Mouse (Mus musculus) ES-E14 (cell line): ENCODE data around the gene Trim25. TPM values are rescaled to one million over a fixed set of nuclear protein-coding genes. Genes with fewer than 3 reads are reported as not detected.
A peak's percentile ranks its signal among the peaks of the same experiment; 100 is the strongest.

Experiments used
- DNase-seq: peaks from one replicate; pipeline ENCODE4 v3.0.0-alpha.2; 2013; ENCODE audit warnings: low read depth, low spot score
- H3K27ac ChIP-seq: 2 replicates; pipeline ENCODE4 v1.5.1; 2012; ENCODE audit warnings: low read depth, mild to moderate bottlenecking, low read length, moderate library complexity, mixed read lengths; ENCODE audit not compliant: poor library complexity, insufficient read depth, severe bottlenecking
- H3K36me3 ChIP-seq: 2 replicates; pipeline ENCODE4 v1.6.1; 2012; ENCODE audit warnings: mild to moderate bottlenecking, low read length, moderate library complexity, mixed read lengths; ENCODE audit not compliant: control insufficient read depth, poor library complexity, insufficient read depth, severe bottlenecking
- H3K4me1 ChIP-seq, 2 experiments: fragments of 150-350 bp in 1 of 2; sonication (generic) in 1 of 2; 2 replicates each; pipeline ENCODE4 v1.6.1; 2012; ENCODE audit warnings: low read length in 2 of 2, mild to moderate bottlenecking in 1 of 2, mixed read lengths in 1 of 2; ENCODE audit not compliant: control insufficient read depth in 2 of 2, insufficient read depth in 2 of 2, poor library complexity in 1 of 2
- H3K4me3 ChIP-seq, 2 experiments: fragments of 150-350 bp in 1 of 2; sonication (generic) in 1 of 2; 2 replicates each; pipeline ENCODE4 v1.5.1; 2012; ENCODE audit warnings: low read length in 2 of 2, low read depth in 1 of 2, mild to moderate bottlenecking in 1 of 2, mixed read lengths in 1 of 2; ENCODE audit not compliant: insufficient read depth in 1 of 2, poor library complexity in 1 of 2, severe bottlenecking in 1 of 2
- H3K9ac ChIP-seq: 2 replicates; pipeline ENCODE4 v1.6.1; 2012; ENCODE audit warnings: low read depth, mild to moderate bottlenecking, low read length, mixed read lengths; ENCODE audit not compliant: poor library complexity, insufficient read depth, severe bottlenecking
- H3K9me3 ChIP-seq: fragments of 150-350 bp; sonication (generic); 2 replicates; pipeline ENCODE4 v1.6.1; 2012; ENCODE audit warnings: low read depth, mild to moderate bottlenecking, low read length; ENCODE audit not compliant: control insufficient read depth, insufficient read depth
- CHD2 ChIP-seq: IDR thresholded peaks from 2 replicates; pipeline ENCODE4 v1.6.1; 2014; ENCODE audit warnings: mild to moderate bottlenecking, low read depth, low read length, inconsistent platforms
- HCFC1 ChIP-seq: IDR thresholded peaks from 2 replicates; pipeline ENCODE4 v1.6.1; 2012; ENCODE audit warnings: low read length, inconsistent platforms, borderline replicate concordance; ENCODE audit not compliant: insufficient read depth
- MAFK ChIP-seq: IDR thresholded peaks from 2 replicates; pipeline ENCODE4 v1.6.1; 2014; ENCODE audit warnings: mild to moderate bottlenecking, low read depth, low read length, inconsistent platforms; ENCODE audit not compliant: insufficient read depth
- ZC3H11A ChIP-seq: IDR thresholded peaks from 2 replicates; pipeline ENCODE4 v1.6.1; 2012; ENCODE audit warnings: low read depth, mild to moderate bottlenecking, inconsistent platforms, low read length, borderline replicate concordance
- ZNF384 ChIP-seq: IDR thresholded peaks from 2 replicates; pipeline ENCODE4 v1.6.1; 2012; ENCODE audit warnings: low read depth, low read length, inconsistent platforms
- in situ Hi-C, 2 experiments: fragments of 600-800 bp; cut with MboI; formaldehyde crosslinking; loops; one replicate each; pipeline ENCODE4 v1.15.1; 2025; ENCODE audit warnings: low sequenced_read_pairs in 2 of 2, inconsistent platforms in 1 of 2; ENCODE audit not compliant: unreplicated experiment in 2 of 2
- total RNA-seq: library from RNA; depleted of rRNA; stranded (reverse); fragments of 300-350 nt; gene quantifications from 2 replicates; pipeline ENCODE4 v1.2.3, GENCODE M21; 2012

Gene Trim25
- total RNA-seq, 1 experiment: 37.8 TPM

GRCm38 (mm10) chr11:88958851-88959250, 40.3 kb upstream of the Trim25 start:
- Histone ChIP-seq H3K9me3 (no peaks in the 10 kb centered on the region), H3K4me3 (no peak overlapping the region), H3K9ac (no peak overlapping the region), H3K36me3 (no peaks in the 10 kb centered on the region), H3K4me1 (peaks cover 0 to 3% of the 10 kb centered on the region in 2 experiments; a peak in 1 of 4 replicates), H3K27ac (no peak overlapping the region)
- in situ Hi-C loops: no loop called here
- TF ChIP-seq MAFK (no peak), ZNF384 (no peak), HCFC1 (no peak), ZC3H11A (no peak), CHD2 (no peak)
- DNase-seq: no peak

- in situ Hi-C loops: no loop called here
Measured at GRCm38 (mm10) chr11:88966881-88967361, 32.3 kb upstream of the Trim25 start, which contains the start of gene Elobl. TSS of gene Elobl (minus strand) at chr11:88966931.

GRCm38 (mm10) chr11:88970202-88970732, 28.9 kb upstream of the Trim25 start, which contains the start of gene Coil:
TSS of gene Coil (plus strand) at chr11:88970252.
- Histone ChIP-seq H3K36me3 (no peaks in the 10 kb centered on the region), H3K4me1 (peaks cover 2 to 3% of the 10 kb centered on the region in 2 experiments; a peak in 1 of 4 replicates), H3K9ac (no peak within 1 kb of the TSS; the same call in 1 of the 2 replicates), H3K9me3 (no peaks in the 10 kb centered on the region), H3K27ac (no peak within 1 kb of the TSS), H3K4me3 (no peak within 1 kb of the TSS)
- no peak for DNase-seq
- TF ChIP-seq ZNF384 (no peak), ZC3H11A (no peak), CHD2 (no peak), HCFC1 (no peak), MAFK (no peak)
- in situ Hi-C loops: no loop called here

More at GRCm38 (mm10) chr11:88966881-88967361, 32.3 kb upstream of the Trim25 start, which contains the start of gene Elobl:
- TF ChIP-seq CHD2 (no peak), ZC3H11A (no peak), ZNF384 (no peak), MAFK (no peak), HCFC1 (no peak)
- Histone ChIP-seq H3K4me1 (peaks cover 0 to 5% of the 10 kb centered on the region in 2 experiments; a peak in 1 of 4 replicates), H3K4me3 (no peak within 1 kb of the TSS), H3K27ac (no peak within 1 kb of the TSS), H3K9ac (no peak within 1 kb of the TSS), H3K9me3 (no peaks in the 10 kb centered on the region), H3K36me3 (no peaks in the 10 kb centered on the region)
- no peak for DNase-seq

GRCm38 (mm10) chr11:88973776-88974701, 25.1 kb upstream of the Trim25 start:
- DNase-seq: peak; percentile 78
- Histone ChIP-seq H3K27ac (peak overlapping the region; percentile 86), H3K4me1 (peaks cover 2 to 9% of the 10 kb centered on the region in 2 experiments; a peak in 2 of 4 replicates), H3K9me3 (no peaks in the 10 kb centered on the region), H3K4me3 (peak overlapping the region; percentile 85 to 99), H3K9ac (peak overlapping the region; percentile 90), H3K36me3 (no peaks in the 10 kb centered on the region)
- TF ChIP-seq CHD2: no peak
- TF ChIP-seq HCFC1: peak; percentile 73; the same call in 1 of the 2 replicates
- in situ Hi-C loops: no loop called here
